Mouse (Mus musculus): Measurements from ENCODE around the gene Ints6.

Ints6 gene

DNA sequence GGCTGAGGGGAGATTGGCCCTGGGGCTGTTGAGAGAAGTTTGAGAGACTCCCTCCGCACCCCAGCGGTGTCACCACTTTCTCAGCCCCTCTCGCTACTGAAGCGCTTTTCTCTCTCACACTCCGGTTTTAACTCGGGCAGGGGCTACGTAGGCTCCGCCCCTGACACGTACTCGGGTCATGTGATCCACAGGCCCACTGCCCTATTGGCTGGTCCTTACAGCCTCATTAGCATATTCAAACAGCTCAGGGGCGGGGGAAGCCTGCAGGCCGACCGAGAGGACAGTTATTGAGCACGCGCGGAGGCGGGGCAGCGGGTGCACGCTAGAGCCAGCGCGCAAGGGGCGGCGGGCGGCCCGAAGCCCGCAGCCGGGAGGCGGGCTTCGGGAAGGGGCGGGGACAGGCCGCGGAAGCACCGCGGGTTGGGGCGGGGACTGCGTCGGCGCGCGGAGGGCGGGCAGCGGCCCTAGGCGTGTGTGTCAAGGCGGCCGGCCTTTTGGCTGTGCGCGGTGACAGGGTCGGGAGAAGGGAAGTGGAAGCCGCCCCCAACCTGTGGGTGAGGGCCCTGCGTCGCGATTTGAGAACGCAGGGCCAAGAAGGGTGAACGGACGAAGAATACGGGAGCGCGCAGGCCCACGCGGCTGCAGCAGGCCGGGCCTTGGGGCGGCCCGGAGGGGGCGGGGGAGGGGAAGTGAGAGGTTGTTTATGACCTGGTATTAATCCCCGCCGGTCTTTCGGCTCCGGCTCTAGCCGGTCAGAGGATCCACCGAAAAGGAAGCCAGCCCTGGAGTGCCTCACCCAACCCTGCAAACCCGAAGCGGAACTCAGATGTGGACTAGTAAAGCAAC lies at the start of gene Ints6:
Gene Ints6 (minus strand): TSS at position 134 of the 846 bp plus-strand sequence.
- peak; percentile 100 for DNase-seq

DNA sequence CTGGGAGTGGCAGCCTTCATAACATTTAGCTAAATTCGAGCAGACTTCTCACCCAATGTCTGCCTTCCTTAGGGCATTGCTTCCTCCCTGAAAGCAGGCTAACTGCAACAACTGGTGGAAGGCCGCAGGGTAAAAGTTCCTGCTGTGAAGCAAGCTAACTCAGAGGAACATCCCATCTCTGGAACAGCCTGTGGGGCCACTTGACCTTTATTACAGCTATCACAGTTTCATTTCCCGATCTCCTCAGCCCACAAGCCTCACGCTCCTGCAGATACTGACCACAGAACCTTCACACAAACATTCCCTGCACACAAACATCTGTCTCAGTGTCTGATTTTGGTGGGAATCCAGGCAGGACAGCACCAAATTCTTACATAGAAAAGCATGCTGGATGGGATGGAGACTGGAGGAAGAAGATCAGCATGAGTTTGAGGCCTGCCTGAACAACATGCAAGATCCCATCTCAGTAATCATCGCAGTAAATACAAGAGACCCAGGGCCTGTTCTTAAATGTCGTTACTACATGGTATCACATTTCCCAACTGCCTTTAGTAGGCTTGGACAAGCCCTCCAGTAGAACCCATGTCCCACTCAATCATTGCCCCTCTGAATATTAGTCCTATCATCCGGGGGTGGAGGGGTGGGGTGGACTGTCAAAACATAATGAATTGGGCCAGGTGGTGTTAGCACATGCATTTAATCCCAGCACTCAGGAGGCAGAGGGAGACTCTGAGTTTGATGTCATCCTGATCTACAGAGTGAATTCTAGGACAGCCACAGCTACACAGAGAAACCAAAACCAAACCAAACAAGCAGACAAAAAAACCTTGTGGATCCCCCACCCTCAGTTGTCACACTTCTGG lies 47.9 kb upstream of the Ints6 start:
- DNase-seq: no peak

DNA sequence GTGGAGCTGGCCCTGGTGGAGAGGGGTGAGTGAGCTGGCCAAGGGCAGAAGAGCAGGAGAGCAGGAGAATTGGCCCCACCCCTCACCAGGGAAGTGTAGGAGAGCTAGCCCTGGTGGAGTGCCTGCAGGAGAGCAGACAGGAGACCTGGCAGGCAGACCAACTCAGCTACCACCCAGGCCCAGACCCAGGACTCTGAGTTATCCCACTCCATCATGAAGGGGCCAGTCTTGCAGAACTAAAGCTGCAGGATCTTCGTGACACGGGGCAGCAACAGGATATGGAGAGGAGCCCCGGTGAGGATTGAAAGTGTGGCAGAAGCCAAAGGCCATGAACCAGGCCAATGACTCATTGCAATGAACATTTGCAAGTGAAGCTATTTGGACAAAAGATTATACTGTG lies 46.0 kb upstream of the Ints6 start:
- no peak for DNase-seq

DNA sequence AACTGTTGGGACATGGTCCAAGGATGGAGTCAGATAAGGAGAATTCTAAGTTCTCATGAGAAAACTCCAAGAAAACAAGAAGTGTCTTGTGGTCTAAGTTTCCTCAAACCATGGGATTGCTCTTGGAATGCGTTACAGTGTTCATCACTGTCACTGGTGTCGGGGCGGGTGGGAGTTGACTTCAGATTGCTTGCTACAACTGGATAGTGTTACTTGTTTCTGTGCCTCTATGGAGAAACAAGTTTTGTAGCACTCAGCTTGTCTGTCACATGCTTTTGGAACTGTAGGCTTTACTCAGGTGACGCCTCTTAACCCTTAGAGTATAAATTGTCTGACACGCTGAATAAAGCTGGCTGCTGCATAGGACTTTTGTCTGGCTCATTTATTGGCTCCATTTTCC lies 42.2 kb upstream of the Ints6 start:
- DNase-seq: no peak

DNA sequence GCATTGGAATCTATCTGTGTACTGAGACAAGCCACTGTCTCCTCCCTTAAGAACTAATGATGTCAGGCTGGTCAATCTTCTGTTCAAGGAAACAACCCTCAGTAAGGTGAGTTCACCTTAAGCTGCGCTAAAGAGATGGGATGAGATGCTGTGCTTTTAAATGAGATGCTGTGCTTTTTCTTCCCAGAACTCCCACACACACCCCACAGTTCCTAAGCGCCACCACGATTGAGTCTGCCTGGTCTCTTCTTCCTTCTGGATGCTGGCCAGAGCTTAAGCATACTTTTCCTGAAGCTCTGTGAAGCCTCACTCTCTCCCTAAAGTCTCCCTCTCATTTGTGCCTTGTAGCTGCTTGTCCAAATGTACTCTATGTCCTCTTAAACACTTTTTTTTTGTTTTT lies 39.8 kb upstream of the Ints6 start:
- no peak for DNase-seq

DNA sequence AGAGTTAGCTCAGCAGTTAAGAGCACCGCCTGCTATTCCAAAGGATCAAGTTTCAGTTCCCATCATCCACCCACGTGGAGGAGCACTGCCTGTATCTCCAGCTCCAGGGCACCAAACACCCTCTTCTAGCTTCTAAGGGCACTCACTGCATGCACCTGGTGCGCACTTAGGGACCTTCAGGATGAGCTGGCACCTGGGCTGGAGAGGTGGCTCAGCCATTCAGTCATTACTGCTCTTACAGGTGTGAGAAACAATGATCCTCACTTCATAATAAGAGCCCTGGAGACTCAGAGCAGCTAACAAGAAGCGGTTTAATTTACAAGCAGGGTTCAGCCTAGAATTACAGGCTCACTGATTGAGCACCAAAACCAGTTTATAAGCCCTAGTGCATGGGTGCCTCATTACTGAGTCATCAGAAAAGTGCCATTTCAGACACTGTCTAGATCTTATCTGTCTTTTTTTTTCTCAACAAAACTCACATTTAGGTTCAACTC lies 37.7 kb upstream of the Ints6 start:
- DNase-seq: no peak

DNA sequence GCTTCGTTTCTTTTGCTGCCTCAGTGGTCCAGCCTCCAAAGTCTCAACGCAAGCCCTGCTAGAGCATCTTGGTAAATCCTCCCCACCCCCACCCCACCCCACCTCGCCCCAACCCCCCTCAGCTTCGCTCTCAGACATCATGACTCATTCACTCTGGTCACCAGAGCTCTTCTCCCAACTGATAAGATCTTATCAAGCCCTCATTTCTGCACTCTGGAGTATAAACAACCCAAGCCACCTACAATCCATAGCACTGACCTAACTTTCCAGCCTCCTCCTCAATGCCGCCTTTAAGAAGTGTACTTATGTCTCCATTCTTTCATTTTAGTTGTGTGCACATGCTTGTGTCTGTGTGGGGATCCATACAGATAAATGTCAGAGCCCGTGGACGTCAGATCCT lies 34.8 kb upstream of the Ints6 start:
- no peak for DNase-seq

DNA sequence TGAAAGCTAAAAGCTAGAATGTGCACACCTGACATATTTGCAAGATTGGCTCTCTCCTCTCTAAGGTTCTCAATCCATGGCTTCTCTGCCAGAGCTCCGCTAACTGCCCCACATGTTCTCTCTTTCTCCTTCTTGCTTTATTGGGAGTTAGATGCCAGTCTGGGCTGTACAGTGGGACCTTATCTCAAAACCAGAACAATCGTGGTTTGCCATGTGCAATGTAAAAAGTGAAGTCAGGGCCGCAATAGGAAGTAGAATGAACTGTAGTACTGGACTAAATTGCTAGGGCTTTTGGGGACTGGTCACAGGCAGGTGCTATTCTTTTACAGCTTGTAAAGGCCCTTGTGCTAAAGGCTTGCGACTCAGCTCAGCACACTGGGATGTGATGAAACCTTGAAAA lies 28.3 kb upstream of the Ints6 start:
- no peak for DNase-seq

DNA sequence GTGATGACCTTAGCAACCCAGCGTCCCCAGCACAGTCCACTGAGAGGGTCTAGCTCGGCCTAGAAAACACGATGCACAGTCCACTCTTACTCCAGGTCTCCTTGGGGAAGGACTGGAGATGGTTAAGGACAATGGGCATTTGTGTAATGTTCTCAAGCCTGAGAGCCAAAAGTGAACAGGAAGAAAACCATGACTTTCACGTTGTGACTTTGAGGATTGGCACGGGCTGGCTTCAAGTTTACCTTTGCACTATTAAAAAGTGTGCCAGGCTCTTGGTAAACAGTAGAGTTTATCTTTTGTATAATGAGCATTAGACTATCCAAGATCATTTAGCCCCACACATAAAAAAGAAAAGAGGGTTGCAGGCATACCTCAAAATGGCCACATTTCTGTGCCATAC lies 22.0 kb upstream of the Ints6 start:
- no peak for DNase-seq

DNA sequence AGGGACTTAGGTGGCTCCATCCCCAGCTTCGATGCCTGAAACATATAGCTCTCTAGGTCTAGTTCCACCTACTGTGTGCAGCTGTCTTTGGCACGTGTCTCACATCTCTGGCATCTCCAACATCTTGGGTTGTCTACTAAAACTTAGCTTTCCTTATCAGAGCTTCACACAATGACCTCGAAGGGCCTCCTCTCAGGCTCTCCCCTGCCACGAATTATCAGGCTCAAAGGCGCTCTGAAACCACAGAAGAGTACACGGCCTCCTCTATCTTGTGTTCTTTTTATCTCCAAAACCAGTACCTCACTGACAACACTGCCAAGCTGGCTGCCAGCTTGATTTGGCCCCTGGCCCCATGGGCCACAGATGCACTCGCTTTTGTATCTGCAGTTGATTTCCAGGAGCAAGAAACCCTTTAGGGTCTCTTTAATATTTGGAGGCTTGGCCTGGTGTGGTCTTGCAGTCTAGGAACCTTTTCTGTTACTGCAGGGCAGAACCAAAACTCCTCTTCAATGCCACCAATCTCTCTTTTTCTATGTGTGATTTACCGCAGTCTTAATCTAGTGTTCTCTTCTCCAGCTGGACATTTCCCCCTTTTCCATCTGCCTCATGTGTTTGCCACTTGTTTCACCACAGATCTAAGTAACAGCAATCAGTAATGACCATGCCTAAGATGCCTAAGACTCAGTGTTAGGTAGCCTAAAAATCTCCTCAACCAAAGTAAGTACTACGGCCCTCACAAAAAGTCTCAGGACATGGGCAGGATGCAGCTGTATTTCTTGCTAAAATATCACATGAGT lies 19.7 kb upstream of the Ints6 start:
- no peak for DNase-seq

DNA sequence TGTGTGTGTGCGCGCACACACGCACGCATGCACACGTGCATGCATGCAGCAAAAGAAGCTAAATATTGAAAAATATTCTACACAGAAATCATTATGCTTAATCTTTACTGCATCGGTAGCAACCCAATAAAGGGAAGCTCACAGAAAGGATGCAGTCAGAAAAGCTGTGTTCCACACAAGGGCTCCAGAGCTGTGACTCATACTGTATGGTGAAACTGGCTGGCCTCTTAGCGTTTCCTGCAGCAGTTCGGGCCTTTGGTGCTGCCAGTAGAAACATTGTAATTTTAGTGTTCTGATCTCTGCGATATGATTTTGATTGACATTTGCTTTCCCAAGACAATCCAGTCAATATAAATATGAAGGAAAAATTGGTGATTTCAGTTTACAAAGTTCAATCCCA lies 17.1 kb upstream of the Ints6 start:
- no peak for DNase-seq

DNA sequence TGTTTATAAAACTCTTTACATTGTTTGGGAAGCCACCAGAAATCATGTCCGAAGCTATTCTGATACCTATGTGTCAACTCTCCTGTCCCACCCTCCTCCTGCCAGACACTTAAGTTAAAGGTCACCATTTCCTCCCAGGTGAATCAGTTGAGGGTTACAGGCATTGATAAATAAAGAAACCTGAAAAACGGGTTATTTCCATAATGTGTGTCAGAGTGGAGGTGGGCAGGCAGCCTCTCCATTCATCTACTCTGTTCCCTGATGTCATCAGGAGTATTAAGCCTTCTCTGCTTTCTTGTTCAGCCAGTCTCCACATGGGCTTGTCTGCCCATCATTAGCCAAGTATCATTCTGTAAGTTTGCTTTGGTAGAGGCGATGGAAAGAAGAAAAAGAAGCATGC lies 14.1 kb upstream of the Ints6 start:
- no peak for DNase-seq

DNA sequence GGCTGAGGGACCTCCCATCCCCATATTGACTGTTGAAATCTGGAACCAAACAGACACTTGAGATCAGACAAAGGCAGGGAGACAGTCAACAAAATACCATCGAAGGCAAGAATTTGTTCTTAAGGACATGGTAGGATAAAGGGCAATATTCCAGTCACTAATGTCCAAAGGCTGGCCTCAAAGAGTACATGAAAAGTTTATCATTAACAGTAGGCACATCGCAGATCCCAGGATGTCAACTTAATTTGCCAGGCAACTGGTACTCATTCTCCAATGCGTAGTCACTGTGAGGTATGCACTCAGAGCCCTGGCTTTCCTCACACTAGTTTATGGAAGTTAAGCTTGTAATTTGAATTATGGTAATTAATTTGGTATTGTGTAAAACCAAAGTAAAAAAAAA lies 13.3 kb upstream of the Ints6 start:
- DNase-seq: no peak

DNA sequence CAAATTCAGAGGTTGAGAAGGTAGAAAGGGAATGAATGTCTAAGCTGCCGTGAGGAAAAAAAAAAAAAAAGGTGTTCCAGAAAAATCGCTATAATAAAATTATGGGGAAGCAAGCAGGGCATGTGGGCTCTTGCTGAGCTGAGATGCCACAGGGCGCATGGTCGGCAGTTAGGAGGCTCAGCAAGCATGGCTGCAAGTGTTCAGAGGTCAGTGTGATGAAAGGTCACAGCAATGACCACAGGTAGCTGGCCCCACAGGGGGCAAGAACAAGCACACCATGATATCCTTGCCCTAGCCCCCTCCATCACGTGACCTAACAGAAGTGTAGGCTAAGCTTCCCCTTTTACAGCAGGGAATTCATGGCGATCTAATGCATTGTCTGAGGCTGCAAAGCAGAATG lies 12.8 kb upstream of the Ints6 start:
- DNase-seq: no peak

DNA sequence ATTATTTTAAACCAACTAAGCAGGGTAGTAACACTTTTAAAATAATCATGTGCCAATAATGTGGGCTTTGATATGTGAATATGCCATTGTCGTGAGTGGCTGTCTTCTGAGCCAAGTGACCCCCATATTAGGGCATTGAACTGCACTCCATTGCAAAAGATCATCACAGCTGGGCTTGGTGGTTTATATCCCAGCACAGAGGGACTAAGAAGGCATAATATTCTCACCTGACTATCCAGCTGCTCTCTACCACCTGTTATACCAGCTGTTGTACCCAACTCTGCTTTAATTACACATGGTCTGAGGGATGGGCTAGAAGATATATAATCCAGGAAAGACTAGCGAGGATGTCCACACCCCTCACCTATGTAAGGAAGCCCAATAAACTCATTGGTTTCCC lies 4.4 kb upstream of the Ints6 start:
- no peak for DNase-seq

DNA sequence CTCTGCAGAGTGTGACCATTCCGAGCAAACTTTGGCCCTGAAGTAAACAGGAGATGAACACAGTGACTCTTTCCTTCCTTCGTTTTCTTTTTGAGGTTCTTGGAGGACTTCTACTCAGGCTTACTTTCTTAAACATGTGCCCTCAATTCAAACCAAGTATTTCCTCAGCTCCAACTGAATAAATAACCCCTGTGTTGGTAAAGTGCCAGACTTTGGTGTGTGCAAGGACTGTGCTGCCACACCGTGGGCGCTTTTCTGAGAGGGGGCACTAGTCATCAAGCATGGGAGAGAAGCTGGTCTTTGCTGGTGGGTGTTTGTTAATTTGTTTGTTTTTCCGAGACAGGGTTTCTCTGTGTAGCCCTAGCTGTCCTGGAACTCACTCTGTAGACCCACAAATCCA lies 3.4 kb upstream of the Ints6 start:
- peak; percentile 12 for DNase-seq

DNA sequence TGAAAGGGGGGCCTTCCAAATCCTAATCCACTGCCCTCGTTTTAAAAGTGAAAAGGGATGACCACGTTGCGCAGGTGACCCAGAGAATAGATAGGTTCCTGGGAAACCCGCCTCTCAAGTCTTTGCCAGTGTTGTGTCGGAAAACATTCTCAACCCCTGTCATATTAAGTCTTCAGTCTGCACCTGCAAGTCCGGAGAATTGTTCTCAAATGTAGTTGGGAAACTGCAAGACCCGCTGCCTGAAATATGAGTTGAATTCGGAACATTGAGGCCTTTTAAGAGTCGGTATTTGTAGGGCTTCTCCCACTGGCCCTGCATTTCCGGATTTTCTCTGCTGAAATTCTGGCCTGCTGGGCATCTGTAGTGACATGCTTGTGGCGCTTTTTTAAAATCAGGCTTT lies 974 bp upstream of the Ints6 start:
- no peak for DNase-seq

DNA sequence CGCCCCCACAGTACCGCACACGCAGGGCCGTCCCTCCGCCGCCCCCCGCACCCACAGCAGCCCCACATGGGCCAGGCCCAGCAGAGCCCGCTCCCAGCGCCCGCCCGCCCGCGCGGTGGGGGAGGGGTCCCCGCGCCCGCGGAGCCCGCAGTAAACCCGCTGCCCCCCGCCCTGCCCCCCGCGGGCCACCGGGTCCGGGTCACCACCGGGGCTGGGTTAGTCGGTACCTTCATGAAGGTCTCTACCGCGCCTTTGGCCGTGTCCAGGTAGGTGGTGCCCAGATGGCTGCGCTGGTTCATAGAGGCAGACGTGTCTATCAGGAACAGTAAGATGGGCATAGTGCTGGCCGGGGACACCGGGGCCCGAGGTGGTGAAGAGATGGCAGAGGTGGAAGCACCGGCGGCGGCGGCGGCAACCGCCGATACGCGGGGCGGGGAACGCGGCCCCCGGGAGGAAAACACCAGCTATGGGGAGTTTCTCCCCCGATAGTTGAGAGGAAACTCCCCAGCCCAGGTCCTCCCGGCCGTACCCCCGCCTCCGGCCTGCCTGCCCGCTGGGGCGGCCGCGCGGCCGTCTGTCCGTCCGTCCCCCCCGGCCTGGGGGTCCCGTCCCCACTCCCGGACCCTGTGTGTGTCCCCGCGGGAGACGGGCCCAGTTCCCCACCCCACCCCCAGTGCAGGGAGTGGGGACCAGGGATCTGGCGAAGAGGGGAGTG lies 491 bp downstream of the Ints6 start:
- DNase-seq: peak; percentile 84

DNA sequence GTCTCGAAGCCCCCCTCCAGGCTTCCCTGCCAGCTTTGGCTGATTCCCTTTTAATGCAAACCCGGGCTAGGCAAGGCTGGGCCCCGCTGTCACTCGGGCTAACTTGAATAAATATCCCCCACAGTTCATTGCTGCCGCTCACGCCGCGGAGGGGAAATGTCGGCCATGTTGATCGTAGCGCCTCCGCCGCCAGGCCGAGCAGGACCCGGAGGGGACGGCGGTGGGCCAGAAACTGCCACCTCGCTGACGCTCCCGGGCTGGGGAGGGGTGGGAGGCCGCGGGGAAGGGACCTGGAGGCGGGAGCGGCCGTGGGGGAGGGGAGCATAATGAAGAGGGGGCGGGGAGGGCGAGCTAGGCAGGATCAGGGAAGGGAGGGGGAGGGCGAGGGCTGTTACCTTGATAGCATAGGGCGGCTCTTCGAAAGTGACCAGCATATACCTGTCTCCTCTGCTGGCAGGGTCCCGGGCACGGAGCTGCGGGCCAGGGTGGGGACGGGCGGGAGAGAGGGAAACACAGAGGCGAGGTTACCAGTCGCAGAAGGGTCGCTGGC lies 1.1 kb downstream of the Ints6 start:
- DNase-seq: peak; percentile 84

DNA sequence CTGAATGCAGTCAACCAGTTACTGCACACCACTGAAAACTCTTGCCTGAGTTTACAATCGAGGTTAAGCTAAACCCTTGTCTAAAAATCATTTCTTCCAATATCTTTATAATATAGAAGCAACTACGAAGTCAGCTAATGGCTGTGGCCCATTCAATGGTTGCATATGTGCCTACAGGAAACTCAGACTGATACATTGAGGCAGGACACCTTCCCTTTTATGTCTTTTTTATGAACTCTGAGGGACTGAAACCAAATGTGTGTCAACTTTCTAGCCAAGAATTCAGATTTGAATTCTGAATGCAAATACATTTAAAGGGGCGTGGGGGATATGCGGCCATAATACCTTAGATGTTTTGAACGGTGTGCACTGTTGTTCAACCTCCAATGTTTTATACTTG lies 2.3 kb downstream of the Ints6 start:
- no peak for DNase-seq

DNA sequence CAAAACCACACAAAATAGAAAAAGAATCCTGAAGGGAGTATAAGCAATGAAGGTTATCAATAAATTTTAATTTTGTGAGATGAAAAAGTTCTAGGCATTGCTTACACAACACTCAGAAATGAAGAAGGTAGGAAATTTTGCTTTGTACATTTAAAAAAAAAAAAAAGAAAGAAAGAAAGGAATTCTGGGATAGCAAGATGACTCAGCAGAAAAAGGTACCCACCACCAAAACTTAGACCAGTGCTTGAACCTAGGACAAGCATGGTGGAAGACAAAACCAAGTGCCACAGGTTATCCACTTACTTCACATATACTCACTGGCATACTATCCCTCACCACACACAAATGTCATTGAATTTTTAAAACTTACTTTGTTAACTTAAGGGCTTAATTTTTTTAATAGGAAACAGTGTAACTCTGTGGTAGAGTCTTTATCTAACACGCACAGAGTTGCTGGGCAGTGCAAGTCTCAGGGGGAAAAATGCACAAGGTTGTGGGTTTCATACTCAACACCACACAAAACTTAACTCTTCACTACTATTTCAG lies 5.8 kb downstream of the Ints6 start:
- no peak for DNase-seq

DNA sequence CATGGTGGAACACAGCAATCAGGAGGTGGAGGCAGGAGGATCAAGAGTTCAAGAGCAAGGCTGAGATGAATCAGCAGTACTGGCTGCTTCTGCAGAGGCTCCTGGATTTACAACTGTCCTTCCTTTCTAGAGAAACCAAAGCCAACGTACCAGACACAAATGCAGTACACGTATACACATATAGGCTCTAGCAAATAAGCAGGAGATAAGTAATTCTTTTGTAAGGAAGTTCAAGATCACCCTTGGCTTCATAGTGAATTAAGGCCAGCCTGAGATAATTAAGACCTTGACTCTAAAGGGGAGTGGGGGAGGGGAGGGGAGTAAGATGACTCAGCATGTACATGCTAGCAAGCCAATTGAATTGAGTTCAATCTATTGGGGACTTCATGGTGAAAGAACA lies 9.5 kb downstream of the Ints6 start:
- DNase-seq: no peak
